Mouse (Mus musculus) heart, postnatal 0 days (tissue): ENCODE results near the gene Pdzk1ip1.

Experiments
- CTCF ChIP-seq: IDR thresholded peaks from 2 replicates; pipeline ENCODE4 v1.5.1; 2016; ENCODE audit warnings: antibody characterized with exemption, control low read depth, low read depth
- EP300 ChIP-seq: IDR thresholded peaks from 2 replicates; pipeline ENCODE4 v1.6.1; 2016; ENCODE audit warnings: antibody characterized with exemption, low read depth

- TF ChIP-seq CTCF: no peak
- no peak for TF ChIP-seq EP300
These were observed 31.1 kb downstream of the Pdzk1ip1 start for GRCm38 (mm10) chr4:115119642-115120041.
